Mouse (Mus musculus) bone marrow, adult 2 months (tissue): ENCODE data around the gene Stat5a.

Source experiments
- CTCF ChIP-seq: fragments of 200-500 bp; IDR thresholded peaks from 2 replicates; pipeline ENCODE4 v1.5.1; 2011; ENCODE audit warnings: low read length, control low read depth; ENCODE audit not compliant: control insufficient read depth, insufficient read depth
- POLR2A ChIP-seq: fragments of 200-500 bp; IDR thresholded peaks from 2 replicates; pipeline ENCODE4 v1.6.1; 2011; ENCODE audit warnings: low read depth, mild to moderate bottlenecking, control low read depth, low read length, borderline replicate concordance; ENCODE audit not compliant: control insufficient read depth

DNA sequence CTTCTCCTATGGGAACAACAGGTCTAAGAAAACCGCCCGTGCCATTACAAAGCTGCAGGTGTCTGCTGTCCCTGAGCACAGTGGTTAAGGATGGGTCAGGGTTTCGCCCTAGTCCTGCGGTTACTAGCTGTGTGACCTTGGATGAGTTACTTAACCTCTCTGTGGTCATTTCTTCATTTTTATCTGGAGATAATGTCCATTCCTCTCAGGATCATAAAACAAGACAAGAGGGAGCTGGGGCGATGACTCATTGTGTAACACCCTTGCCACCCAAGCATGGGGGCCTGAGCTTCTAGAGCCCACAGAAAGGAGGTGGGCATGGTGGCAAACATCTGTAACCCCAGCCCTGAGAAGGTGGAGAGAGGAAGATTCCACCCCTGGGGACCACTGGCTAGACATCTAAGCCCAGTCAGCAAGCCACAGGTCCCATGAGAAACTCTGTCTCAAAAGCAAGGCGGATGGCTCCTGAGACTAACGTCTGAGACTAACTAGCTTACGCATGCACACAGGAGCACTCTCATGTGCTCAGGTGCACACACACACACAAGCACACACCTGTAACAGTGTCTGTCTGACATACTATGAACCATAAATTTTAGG, 16.0 kb upstream of the Stat5a start:
- no peak for TF ChIP-seq POLR2A
- no peak for TF ChIP-seq CTCF
